Mouse (Mus musculus): ENCODE results near the gene Znrd1as.

- no peak for TF ChIP-seq CTCF (conservative IDR thresholded peaks at IDR 0.05; ENCODE audit: low read length)
- no peak for TF ChIP-seq NANOG (IDR thresholded peaks at IDR 0.05; ENCODE audit: borderline replicate concordance, low read length)
- no peak for TF ChIP-seq POU5F1 (IDR thresholded peaks at IDR 0.05; ENCODE audit: borderline replicate concordance, low read length)
Measured at GRCm38 (mm10) chr17:36931806-36932205, 26.6 kb upstream of the Znrd1as start.

All from E14TG2a.4 (cell line).